Mouse (Mus musculus): Measurements from ENCODE around the gene Kpna7.
"Not testable (repeated sequence)": the region's sequence is repeated elsewhere in the genome, so short reads cannot be mapped to it uniquely, and the experiment has no call there.

Kpna7 gene

DNA sequence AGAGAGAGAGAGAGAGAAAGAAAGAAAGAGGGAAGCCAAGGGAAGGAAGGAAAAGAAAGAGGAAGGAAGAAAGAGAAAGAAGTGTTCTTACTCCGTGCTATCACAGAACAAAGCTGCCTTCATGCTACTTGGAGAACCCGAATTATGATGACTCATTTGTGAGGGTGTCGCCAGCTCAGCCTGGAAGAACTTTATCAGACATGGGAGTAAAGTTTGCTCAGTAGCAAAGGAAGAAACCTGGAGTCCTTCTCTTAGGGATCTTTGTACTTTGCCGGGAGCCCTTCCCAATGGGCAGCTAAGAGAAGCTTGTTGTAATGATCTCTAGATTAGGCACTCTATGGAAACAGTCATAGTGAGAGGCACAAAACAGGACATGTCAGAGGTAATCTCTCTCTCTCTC lies 18.9 kb upstream of the Kpna7 start:
- no peak for DNase-seq (ENCODE audit: low spot score)

GRCm38 (mm10) chr5:145101451-145101850 lies 17.6 kb upstream of the Kpna7 start:
- DNase-seq (ENCODE audit: low spot score) = not testable (repeated sequence)

DNA sequence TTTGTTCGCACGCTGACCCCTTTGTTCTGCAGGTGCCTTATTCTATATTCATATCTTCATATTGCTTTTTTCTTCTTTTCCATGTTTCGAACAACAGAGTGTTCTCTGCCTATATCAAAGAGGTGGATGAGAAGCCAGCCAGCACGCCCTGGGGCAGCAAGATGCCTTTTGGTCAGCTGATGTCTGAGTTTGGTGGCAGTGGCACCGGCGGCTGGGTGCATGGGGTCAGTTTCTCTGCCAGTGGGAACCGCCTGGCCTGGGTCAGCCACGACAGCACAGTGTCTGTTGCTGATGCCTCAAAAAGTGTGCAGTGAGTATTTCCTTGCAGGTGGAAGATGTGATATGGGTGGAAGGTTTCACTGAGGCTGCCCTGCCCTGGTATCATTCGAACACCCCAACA lies 17.1 kb upstream of the Kpna7 start:
- DNase-seq (ENCODE audit: low spot score) = no peak

GRCm38 (mm10) chr5:145098340-145098821 lies 14.6 kb upstream of the Kpna7 start:
- DNase-seq (ENCODE audit: low spot score) = no peak

- DNase-seq (ENCODE audit: low spot score) = no peak
These were observed 12.4 kb upstream of the Kpna7 start for GRCm38 (mm10) chr5:145096195-145096594.

GRCm38 (mm10) chr5:145089878-145090277 lies 6.0 kb upstream of the Kpna7 start:
- DNase-seq (ENCODE audit: low spot score) = no peak

GRCm38 (mm10) chr5:145088186-145088585 lies 4.4 kb upstream of the Kpna7 start:
- no peak for DNase-seq (ENCODE audit: low spot score)

- DNase-seq (ENCODE audit: low spot score) = no peak
These were observed 992 bp upstream of the Kpna7 start for GRCm38 (mm10) chr5:145084822-145085221.

DNA sequence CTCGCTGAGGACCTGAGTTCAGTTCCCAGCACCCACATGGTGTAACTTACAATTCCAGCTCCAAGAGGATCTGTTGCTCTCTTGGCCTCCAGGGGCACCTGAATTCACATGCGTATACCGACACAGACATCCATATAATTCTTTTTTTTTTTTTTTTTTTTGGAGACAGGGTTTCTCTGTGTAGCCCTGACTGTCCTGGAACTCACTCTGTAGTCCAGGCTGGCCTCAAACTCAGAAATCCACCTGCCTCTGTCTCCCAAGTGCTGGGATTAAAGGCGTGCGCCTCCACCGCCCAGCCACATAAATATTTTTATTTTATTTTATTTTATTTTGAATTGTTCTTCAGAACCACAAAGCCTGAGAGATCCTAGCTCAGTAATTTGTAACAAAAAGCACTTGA lies 629 bp downstream of the Kpna7 start:
- not testable (repeated sequence) for DNase-seq (ENCODE audit: low spot score)

DNA sequence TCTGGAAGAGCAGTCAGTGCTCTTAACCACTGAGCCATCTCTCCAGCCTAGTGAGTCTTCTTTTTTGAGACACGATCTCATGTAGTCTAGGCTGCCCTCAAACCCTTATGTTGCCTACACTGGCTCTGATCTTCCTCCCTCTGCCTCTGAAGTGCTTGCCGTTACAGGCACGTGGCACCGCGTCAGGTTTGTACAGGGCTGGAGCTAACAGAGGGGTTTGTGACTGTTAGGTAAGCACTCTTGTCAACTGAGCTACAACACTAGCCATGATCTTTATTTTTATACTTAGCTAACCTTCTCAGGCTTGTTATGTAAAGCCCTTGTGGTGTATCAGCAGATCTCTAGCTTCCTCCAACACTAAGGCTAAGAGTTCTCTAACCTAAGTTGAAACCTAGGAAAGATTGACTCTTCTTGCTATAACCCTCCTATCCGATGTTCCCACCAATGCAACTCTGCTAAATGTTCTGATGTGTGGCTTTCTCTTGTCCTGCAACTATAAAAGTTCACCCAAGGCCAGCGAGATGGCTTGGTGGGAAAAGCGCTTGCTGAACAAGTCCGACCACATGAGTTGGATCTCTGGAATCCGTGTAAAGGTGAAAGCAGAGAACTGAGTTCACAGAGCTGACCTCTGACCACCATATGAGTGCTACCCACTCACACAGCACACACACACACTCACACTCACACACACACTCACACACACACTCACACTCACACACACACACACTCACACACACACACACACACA lies 1.8 kb downstream of the Kpna7 start:
- DNase-seq (ENCODE audit: low spot score) = no peak

- no peak for DNase-seq (ENCODE audit: low spot score)
These were observed 8.7 kb downstream of the Kpna7 start for GRCm38 (mm10) chr5:145075081-145075480.

GRCm38 (mm10) chr5:145071342-145071741 lies 12.5 kb downstream of the Kpna7 start:
- no peak for DNase-seq (ENCODE audit: low spot score)

GRCm38 (mm10) chr5:145069707-145070106 lies 14.1 kb downstream of the Kpna7 start:
- DNase-seq (ENCODE audit: low spot score) = no peak

- DNase-seq (ENCODE audit: low spot score) = no peak
These were observed 15.0 kb downstream of the Kpna7 start for GRCm38 (mm10) chr5:145068863-145069262.

- DNase-seq (ENCODE audit: low spot score) = no peak
These were observed 19.0 kb downstream of the Kpna7 start for GRCm38 (mm10) chr5:145064765-145065340.

GRCm38 (mm10) chr5:145059524-145059923 lies 24.3 kb downstream of the Kpna7 start:
- no peak for DNase-seq (ENCODE audit: low spot score)

DNA sequence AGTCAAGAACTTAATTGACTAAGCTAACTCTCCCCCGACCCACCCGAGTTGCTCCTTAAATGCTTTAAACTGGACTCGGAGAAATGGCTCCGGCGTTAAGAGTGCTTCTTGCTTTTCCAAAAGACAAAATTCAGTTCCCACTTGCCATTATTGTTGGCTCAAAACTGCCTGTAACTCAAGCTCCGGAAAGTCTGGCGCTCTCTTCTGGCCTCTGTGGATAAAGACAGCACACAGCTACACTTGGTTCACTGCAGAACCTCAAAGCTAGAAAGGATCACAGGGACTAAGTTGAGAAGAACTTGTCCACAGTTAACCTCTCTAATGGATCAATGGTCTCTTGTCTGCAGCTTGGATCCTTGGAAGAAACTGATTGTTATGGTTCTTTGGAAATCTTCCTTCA lies 25.1 kb downstream of the Kpna7 start:
- no peak for DNase-seq (ENCODE audit: low spot score)

- no peak for DNase-seq (ENCODE audit: low spot score)
These were observed 25.9 kb downstream of the Kpna7 start for GRCm38 (mm10) chr5:145057907-145058306.

- DNase-seq (ENCODE audit: low spot score) = not testable (repeated sequence)
These were observed 29.6 kb downstream of the Kpna7 start for GRCm38 (mm10) chr5:145054187-145054586.

DNA sequence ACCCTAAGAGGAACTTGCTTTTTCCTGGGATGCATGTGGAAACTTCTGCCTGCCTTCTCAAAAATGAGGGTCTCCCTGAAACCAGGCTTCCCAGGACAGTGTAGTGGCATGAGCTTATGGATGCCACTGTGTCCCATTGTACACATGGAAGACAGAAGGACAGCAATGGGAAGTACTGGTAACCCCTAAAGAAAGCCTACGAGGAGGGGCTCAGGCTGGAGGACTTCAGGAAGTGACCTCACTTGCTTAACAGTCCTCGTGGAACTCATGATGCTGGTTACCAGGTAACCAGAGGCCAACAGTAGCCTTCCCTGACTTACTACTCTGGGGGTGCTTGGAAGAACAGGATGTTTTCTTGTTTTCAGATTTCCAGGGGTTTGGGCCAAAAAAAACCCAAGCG lies 41.1 kb downstream of the Kpna7 start, which contains the start of gene 1700018F24Rik:
1700018F24Rik (plus strand) TSS at position 301 of the 400 bp plus-strand sequence.
- DNase-seq (ENCODE audit: low spot score) = not testable (repeated sequence)

- no peak for DNase-seq (ENCODE audit: low spot score)
These were observed 42.2 kb downstream of the Kpna7 start for GRCm38 (mm10) chr5:145041628-145042027.

DNA sequence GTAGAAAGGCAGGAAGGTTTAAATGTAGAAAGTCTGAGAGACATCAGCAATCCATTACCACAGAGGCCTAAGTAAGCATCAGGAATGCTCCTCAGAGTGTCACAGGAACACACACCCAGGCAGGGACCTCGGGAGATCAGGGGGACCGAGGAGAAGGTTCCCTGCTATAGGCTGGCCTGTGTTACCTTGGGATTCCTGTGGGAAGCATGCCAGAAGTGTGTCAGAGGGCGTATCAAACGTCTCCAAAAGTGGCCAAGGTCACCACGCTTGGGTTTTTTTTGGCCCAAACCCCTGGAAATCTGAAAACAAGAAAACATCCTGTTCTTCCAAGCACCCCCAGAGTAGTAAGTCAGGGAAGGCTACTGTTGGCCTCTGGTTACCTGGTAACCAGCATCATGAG lies 51.4 kb downstream of the Kpna7 start, which contains the start of gene Gm4871:
Gm4871 (minus strand) TSS at position 364 of the 400 bp plus-strand sequence.
- not testable (repeated sequence) for DNase-seq (ENCODE audit: low spot score)

DNA sequence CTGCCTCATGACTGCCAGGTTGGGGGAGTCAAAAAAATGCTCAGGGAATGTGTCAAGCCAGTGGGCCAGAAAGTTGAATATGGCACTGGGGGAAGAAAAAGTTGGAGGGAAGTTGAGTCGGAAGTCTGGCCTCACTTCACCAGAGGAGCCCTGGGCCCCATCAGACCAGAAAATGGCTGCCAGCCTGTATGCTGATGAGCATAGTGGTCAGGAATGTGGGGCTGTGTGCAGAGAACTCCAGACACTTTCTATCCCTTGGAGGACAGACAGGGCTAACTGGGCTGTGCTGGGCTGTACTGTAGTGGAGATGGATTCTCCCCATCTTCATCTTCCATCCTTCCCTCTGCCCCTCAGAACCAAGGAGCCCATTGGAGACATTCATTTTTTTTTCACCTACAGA lies 53.4 kb downstream of the Kpna7 start:
- DNase-seq (ENCODE audit: low spot score) = not testable (repeated sequence)

All from urinary bladder, postnatal 10 days (tissue).